Mouse (Mus musculus) mesoderm, embryonic 11.5 days (tissue): ENCODE results near the gene Prss57.

Experiments used
- DNase-seq: peaks from one replicate; pipeline ENCODE4 v3.0.0-alpha.2; 2012; ENCODE audit warnings: low read depth, low spot score

Gene Prss57

DNA sequence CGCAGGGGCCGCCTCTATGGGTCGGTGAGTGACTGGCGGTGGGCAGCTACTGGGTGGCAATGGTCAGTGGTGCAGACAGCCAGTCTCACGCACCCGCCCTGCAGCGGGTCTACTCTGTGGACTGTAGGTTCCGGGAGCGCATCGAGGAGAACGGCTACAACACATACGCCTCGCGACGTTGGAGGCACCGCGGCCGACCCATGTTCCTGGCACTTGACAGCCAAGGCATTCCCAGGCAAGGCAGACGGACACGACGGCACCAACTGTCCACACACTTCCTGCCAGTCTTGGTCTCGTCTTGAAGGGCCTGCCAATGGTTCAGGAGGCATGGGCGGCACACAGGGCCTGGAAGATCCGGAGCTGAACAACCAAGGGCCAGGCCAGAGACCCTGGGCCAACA lies 34.1 kb downstream of the Prss57 start:
- DNase-seq, result no peak

DNA sequence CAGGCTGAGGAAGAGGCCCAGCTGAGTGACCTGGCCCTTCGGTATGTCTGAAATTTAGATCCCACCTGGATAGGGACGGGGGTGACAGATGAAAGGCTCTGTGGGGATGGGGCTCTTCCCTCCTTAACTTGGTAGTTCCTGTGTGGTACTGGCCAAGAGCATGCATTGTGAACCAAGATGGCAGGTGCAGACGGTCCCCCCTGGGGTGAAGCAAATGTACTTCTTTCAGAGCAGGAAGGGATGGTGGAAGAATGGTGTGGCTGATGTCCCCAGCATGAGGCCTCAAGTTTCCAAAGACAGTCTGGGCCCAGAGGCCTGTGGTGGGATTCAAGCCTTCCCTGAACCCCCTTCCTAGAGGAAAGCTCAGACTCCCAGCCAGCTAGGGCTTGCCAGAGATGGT lies 34.9 kb downstream of the Prss57 start:
- no peak for DNase-seq

GRCm38 (mm10) chr10:79754856-79755516 lies 35.8 kb downstream of the Prss57 start, which contains the start of gene Fgf22:
Gene Fgf22, plus strand, starts transcription at chr10:79755076.
- peak; percentile 71 for DNase-seq

DNA sequence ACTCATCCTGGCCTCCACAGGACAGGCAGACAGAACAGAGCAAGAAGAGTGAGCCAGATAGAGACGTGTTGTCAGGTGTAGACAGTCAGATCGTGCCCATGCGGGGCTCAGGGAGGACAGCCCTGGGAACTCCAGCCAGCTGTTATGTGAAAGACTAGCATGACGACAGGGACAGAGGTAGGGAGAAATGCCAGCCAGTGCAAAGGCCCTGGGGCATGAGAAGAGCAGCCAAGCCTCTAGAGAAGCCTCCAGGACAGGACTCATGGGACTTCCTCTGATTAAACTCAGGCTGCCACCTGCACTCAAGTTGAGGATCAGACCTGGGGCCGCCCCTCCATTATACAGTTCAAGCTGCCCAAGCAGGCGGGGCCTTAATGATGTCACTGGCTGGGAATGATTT lies 42.3 kb downstream of the Prss57 start:
- no peak for DNase-seq

- DNase-seq, result no peak
Measured at GRCm38 (mm10) chr10:79746774-79747151, 44.0 kb downstream of the Prss57 start.

GRCm38 (mm10) chr10:79745898-79746773 lies 44.6 kb downstream of the Prss57 start, which contains the start of gene Polrmt:
Gene Polrmt, minus strand, starts transcription at chr10:79746581.
- peak; percentile 98 for DNase-seq

- no peak for DNase-seq
Measured at GRCm38 (mm10) chr10:79745411-79745810, 45.4 kb downstream of the Prss57 start.

DNA sequence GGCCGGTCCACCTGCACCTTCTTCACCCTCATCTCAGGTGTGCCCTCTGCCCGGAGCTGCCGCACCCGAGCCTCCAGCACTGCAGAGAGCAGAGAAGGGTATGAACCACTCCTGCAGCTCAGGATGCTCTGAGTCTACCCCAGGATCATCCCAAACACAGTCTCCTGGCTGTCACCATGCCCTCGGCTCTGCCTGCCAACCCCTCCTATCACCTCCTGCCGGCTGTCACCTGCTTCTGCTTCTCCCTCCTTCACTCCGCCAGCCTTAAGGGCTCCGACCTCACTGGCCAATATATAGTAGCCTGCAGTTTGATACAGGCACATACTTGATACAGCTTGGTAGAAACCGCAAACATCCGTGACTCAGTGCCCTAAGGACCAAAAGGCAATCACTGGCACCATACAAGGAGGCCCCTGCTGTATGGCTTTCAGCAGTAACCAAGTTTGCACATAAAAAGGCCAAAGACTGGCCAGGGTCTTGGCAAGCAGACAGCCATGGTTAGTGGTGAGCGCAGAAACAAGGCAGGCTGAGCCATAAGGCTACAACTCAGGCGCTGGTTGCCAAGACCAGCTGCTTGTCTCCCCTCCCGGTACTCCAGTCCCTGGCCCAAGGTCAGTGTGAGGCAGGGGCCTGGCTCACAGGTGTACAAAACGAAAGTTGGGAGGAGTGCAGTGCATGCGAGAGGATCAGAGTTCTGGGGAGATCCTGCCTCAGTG lies 47.0 kb downstream of the Prss57 start:
- no peak for DNase-seq

- DNase-seq, result no peak
Measured at GRCm38 (mm10) chr10:79743161-79743560, 47.6 kb downstream of the Prss57 start.

DNA sequence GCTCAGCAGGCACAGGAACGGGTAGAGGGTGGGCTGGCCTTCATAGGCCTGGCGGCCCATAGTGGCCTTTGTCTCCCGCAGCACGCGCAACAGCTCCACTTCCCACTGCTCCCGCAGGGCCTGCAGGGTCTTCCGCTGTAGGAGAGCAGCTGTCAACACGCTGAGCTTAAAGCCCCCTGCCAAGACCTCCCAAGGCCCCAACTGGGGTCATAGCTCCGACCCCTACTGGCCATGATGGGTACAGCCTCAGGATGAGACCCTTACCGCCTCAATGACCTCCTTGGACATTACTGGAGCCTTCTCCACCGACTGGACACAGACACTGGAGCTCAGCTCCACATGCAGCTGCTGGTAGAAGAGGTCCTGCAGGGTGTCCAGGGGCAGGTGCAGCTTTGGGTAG lies 49.9 kb downstream of the Prss57 start:
- DNase-seq, result no peak

DNA sequence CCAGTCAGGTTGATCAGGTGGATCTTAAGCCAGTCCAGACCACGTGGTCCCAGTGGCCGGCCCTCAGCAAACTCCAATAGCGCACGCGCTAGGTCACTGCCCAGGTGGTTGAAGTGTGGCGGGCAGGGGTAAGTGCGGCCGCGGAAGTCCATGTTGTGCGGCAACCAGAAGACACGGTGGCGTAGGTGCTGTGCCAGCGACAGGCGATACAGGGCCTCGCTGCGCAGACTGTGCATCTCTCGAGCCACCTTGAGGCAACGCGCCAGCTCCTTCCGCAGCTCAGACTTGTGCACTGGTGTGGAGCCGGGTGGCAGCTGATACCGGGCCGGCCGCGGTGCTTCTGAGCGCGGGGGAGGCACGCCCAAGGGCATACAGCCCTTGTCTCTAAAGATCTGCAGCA lies 51.5 kb downstream of the Prss57 start:
- no peak for DNase-seq

- DNase-seq, result no peak
Measured at GRCm38 (mm10) chr10:79738259-79738658, 52.5 kb downstream of the Prss57 start.

- no peak for DNase-seq
Measured at GRCm38 (mm10) chr10:79736706-79737105, 54.1 kb downstream of the Prss57 start.

DNA sequence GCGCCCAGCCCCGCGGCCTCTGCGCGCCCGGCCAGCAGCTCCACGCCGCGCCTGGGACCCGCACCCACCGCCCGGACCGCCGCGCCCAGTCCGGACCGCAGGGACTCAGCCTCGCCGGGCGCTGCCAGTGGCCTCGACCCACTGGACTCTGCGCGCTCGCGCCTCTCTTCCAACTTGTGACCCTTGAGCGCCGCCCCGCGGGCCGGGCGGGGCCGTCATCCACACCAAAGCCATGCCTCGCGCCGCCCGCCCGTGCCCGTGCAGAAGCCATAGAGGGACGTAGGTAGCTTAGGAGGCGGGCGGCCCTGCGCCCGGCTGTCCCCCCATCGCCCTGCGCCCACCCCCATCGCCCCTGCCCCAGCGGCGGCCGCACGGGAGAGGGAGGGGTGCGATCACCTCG lies 55.4 kb downstream of the Prss57 start:
- no peak for DNase-seq

GRCm38 (mm10) chr10:79733847-79734246 lies 56.9 kb downstream of the Prss57 start:
- DNase-seq, result no peak

- DNase-seq, result no peak
Measured at GRCm38 (mm10) chr10:79732500-79732899, 58.3 kb downstream of the Prss57 start.
